Mouse (Mus musculus): ENCODE data around the gene Sumo3. TPM values are rescaled to one million over a fixed set of nuclear protein-coding genes. Genes with fewer than 3 reads are reported as not detected.
A peak's percentile ranks its signal among the peaks of the same experiment; 100 is the strongest.

Gene Sumo3
- polyA plus RNA-seq, 1 experiment, result 3.3 TPM

- Histone ChIP-seq H3K36me3 (ENCODE audit: control insufficient read depth) (peaks cover 23% of the 10 kb centered on the region), H3K4me3 (replicated peaks) (no peak overlapping the region), H3K9me3 (ENCODE audit: control insufficient read depth, low read length) (peaks cover 4% of the 10 kb centered on the region; the same call in 1 of the 2 replicates), H3K27me3 (ENCODE audit: control insufficient read depth) (no peaks in the 10 kb centered on the region), H3K4me1 (ENCODE audit: control insufficient read depth) (peaks cover 43% of the 10 kb centered on the region)
- TF ChIP-seq GATA1 (IDR thresholded peaks at IDR 0.05; ENCODE audit: low read length) (no peak), TAL1 (IDR thresholded peaks at IDR 0.05; ENCODE audit: low read length) (no peak)
Observed at GRCm38 (mm10) chr10:77604111-77604510, 1.8 kb upstream of the Sumo3 start.

GRCm38 (mm10) chr10:77604958-77605357, 939 bp upstream of the Sumo3 start:
- TF ChIP-seq GATA1 (IDR thresholded peaks at IDR 0.05; ENCODE audit: low read length) (no peak), TAL1 (IDR thresholded peaks at IDR 0.05; ENCODE audit: low read length) (no peak)
- peaks cover 28% of the 10 kb centered on the region for H3K36me3 ChIP-seq (ENCODE audit: control insufficient read depth)
- no peak overlapping the region for H3K4me3 ChIP-seq (replicated peaks)
- H3K9me3 ChIP-seq (ENCODE audit: control insufficient read depth, low read length), result peaks cover 4% of the 10 kb centered on the region; the same call in 1 of the 2 replicates
- H3K4me1 ChIP-seq (ENCODE audit: control insufficient read depth), result peaks cover 43% of the 10 kb centered on the region
- H3K27me3 ChIP-seq (ENCODE audit: control insufficient read depth), result no peaks in the 10 kb centered on the region

GRCm38 (mm10) chr10:77605368-77605767, 529 bp upstream of the Sumo3 start:
- H3K9me3 ChIP-seq (ENCODE audit: control insufficient read depth, low read length), result peaks cover 4% of the 10 kb centered on the region; the same call in 1 of the 2 replicates
- H3K4me1 ChIP-seq (ENCODE audit: control insufficient read depth), result peaks cover 43% of the 10 kb centered on the region
- TF ChIP-seq GATA1 (IDR thresholded peaks at IDR 0.05; ENCODE audit: low read length) (no peak), TAL1 (IDR thresholded peaks at IDR 0.05; ENCODE audit: low read length) (no peak)
- no peaks in the 10 kb centered on the region for H3K27me3 ChIP-seq (ENCODE audit: control insufficient read depth)
- peaks cover 30% of the 10 kb centered on the region for H3K36me3 ChIP-seq (ENCODE audit: control insufficient read depth)
- peak overlapping the region; percentile 88 for H3K4me3 ChIP-seq (replicated peaks)

DNA sequence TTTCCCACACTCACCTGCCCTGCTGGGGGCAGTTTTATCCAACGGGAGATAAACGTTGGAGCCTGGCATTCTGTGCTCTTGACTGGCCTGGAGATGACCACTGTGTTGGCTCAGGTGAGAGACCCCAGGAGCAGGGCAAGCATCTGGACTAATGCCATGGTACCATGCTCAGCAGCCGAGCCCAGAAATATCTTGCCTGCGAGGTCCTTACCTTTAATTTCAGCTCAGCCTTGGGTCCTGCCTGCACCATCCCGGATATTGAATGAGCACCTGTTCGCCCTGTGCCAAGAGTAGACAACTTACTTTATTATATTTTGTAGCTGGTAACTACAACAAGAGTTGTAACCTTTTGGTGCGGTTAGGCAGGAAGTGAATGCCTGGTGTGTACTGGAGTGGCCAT, 958 bp downstream of the Sumo3 start:
- TF ChIP-seq TAL1 (IDR thresholded peaks at IDR 0.05; ENCODE audit: low read length) (no peak), GATA1 (IDR thresholded peaks at IDR 0.05; ENCODE audit: low read length) (no peak)
- H3K36me3 ChIP-seq (ENCODE audit: control insufficient read depth), result peaks cover 45% of the 10 kb centered on the region
- H3K9me3 ChIP-seq (ENCODE audit: control insufficient read depth, low read length), result peaks cover 4% of the 10 kb centered on the region; the same call in 1 of the 2 replicates
- H3K4me1 ChIP-seq (ENCODE audit: control insufficient read depth), result peaks cover 50% of the 10 kb centered on the region
- peak overlapping the region; percentile 88 for H3K4me3 ChIP-seq (replicated peaks)
- H3K27me3 ChIP-seq (ENCODE audit: control insufficient read depth), result no peaks in the 10 kb centered on the region

DNA sequence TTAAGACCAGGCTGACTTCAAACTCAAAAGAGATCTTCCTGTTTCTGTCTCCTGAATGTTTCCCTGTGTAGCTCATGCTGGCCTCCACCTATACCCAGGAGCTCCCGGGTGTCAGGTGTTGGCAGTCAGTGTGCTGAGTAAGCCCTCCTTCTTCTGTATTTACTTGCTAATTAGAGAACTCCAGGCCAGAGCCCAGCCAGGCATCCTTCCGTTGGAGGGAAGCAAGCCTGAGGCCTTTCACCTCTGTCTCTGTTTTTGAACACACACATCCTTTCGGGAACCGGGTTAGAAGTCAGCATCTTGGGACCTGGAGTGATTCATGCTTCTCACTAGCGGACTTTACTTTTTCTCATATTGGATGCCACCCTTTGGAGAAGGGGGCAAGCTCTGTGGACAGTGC, 1.5 kb downstream of the Sumo3 start:
- TF ChIP-seq GATA1 (IDR thresholded peaks at IDR 0.05; ENCODE audit: low read length), result no peak
- no peak for TF ChIP-seq TAL1 (IDR thresholded peaks at IDR 0.05; ENCODE audit: low read length)
- peaks cover 4% of the 10 kb centered on the region; the same call in 1 of the 2 replicates for H3K9me3 ChIP-seq (ENCODE audit: control insufficient read depth, low read length)
- H3K27me3 ChIP-seq (ENCODE audit: control insufficient read depth), result no peaks in the 10 kb centered on the region
- H3K36me3 ChIP-seq (ENCODE audit: control insufficient read depth), result peaks cover 50% of the 10 kb centered on the region
- peak overlapping the region; percentile 88 for H3K4me3 ChIP-seq (replicated peaks)
- peaks cover 50% of the 10 kb centered on the region for H3K4me1 ChIP-seq (ENCODE audit: control insufficient read depth)

GRCm38 (mm10) chr10:77608589-77608988, 2.7 kb downstream of the Sumo3 start:
- Histone ChIP-seq H3K9me3 (ENCODE audit: control insufficient read depth, low read length) (peaks cover 4% of the 10 kb centered on the region; the same call in 1 of the 2 replicates), H3K4me1 (ENCODE audit: control insufficient read depth) (peaks cover 46% of the 10 kb centered on the region), H3K36me3 (ENCODE audit: control insufficient read depth) (peaks cover 62% of the 10 kb centered on the region), H3K27me3 (ENCODE audit: control insufficient read depth) (no peaks in the 10 kb centered on the region), H3K4me3 (replicated peaks) (no peak overlapping the region)
- TF ChIP-seq TAL1 (IDR thresholded peaks at IDR 0.05; ENCODE audit: low read length), result no peak
- TF ChIP-seq GATA1 (IDR thresholded peaks at IDR 0.05; ENCODE audit: low read length), result no peak

DNA sequence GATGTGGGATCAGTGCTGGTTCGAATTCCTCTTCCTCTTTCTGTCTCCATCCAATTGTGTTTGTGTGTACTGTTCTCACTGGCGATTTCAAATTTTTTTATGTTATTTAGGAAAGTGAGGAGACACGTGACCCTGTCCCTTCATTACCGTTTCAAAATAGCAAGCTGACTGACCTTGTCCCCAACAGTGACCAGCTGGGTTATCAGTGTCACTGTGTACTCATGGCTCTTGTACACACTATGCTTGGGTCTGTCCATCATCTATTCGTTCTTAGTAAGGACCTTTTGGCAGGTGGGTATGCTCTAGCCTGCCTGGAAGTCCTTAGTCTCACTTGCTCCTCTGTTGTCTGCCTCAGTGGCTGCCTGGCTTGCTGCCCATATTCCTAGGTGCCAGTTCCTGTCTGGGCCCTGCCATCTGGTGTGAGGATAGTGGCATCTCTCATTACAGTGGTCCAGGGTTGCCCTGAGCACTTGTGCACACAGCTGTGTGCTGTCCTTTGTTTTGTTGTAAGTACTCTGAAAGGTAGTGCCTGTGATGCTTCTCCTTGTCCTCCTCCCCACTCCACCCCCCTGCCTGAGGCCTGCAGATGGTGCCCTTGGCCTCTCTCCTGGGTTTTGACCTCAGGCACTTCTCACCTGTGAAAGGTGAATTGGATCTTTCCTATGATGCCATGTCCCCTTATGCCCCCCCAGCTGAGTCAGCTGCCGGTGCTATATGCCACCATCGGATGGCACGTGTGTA, 4.5 kb downstream of the Sumo3 start:
- peaks cover 78% of the 10 kb centered on the region for H3K36me3 ChIP-seq (ENCODE audit: control insufficient read depth)
- no peaks in the 10 kb centered on the region for H3K9me3 ChIP-seq (ENCODE audit: control insufficient read depth, low read length)
- H3K27me3 ChIP-seq (ENCODE audit: control insufficient read depth), result no peaks in the 10 kb centered on the region
- peaks cover 40% of the 10 kb centered on the region for H3K4me1 ChIP-seq (ENCODE audit: control insufficient read depth)
- H3K4me3 ChIP-seq (replicated peaks), result no peak overlapping the region
- TF ChIP-seq GATA1 (IDR thresholded peaks at IDR 0.05; ENCODE audit: low read length) (no peak), TAL1 (IDR thresholded peaks at IDR 0.05; ENCODE audit: low read length) (no peak)

GRCm38 (mm10) chr10:77613409-77613808, 7.5 kb downstream of the Sumo3 start:
- Histone ChIP-seq H3K9me3 (ENCODE audit: control insufficient read depth, low read length) (no peaks in the 10 kb centered on the region), H3K4me1 (ENCODE audit: control insufficient read depth) (peaks cover 14% of the 10 kb centered on the region), H3K4me3 (replicated peaks) (no peak overlapping the region), H3K36me3 (ENCODE audit: control insufficient read depth) (peaks cover 94% of the 10 kb centered on the region), H3K27me3 (ENCODE audit: control insufficient read depth) (no peaks in the 10 kb centered on the region)
- TF ChIP-seq TAL1 (IDR thresholded peaks at IDR 0.05; ENCODE audit: low read length) (no peak), GATA1 (IDR thresholded peaks at IDR 0.05; ENCODE audit: low read length) (no peak)

DNA sequence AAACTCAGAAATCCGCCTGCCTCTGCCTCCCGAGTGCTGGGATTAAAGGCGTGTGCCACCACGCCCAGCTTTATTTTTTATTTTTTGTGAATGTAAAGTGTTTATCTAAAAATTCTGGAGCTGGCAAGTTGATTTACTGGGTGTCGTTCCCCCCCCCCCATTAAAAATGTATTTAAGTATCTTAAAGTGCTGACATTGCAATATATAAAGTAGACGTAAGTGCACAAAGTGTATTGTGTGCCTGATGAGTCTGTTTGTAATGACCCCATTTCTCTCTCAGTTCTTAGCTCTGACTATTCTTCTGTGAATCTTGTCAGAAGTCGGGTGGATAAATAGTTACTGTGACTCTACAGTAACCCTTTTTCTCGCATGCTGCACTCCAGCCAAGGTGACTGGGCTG, 9.8 kb downstream of the Sumo3 start:
- Histone ChIP-seq H3K27me3 (ENCODE audit: control insufficient read depth) (no peaks in the 10 kb centered on the region), H3K4me3 (replicated peaks) (no peak overlapping the region), H3K9me3 (ENCODE audit: control insufficient read depth, low read length) (no peaks in the 10 kb centered on the region), H3K4me1 (ENCODE audit: control insufficient read depth) (peaks cover 8% of the 10 kb centered on the region), H3K36me3 (ENCODE audit: control insufficient read depth) (peaks cover 89% of the 10 kb centered on the region)
- TF ChIP-seq GATA1 (IDR thresholded peaks at IDR 0.05; ENCODE audit: low read length), result no peak
- TF ChIP-seq TAL1 (IDR thresholded peaks at IDR 0.05; ENCODE audit: low read length), result no peak

Measured in erythroblast, embryonic 14.5 days (primary cell).